Mouse (Mus musculus) gastrocnemius, adult 2 months (tissue): ENCODE data around the gene Ophn1. TPM values are rescaled to one million over a fixed set of nuclear protein-coding genes. Genes with fewer than 3 reads are reported as not detected.

Experiments used
- DNase-seq: peaks from one replicate; pipeline ENCODE4 v3.0.0; 2022
- H3K27ac ChIP-seq: fragments of 200-600 bp; 2 replicates; pipeline ENCODE4 v1.8.1; 2022; ENCODE audit warnings: mild to moderate bottlenecking
- H3K4me3 ChIP-seq: fragments of 200-600 bp; 2 replicates; pipeline ENCODE4 v1.8.1; 2022; ENCODE audit warnings: mild to moderate bottlenecking, moderate library complexity
- CTCF ChIP-seq: fragments of 200-600 bp; IDR thresholded peaks from 2 replicates; pipeline ENCODE4 v1.8.1; 2022; ENCODE audit warnings: antibody characterized with exemption, mild to moderate bottlenecking, moderate library complexity
- intact Hi-C: fragments of 180-260 bp; cut with DNase I; formaldehyde crosslinking; loops from one replicate; pipeline ENCODE4 v1.15.1; 2025
- microRNA-seq: library from miRNA; unstranded; fragments of <30 nt; microRNA quantifications from one replicate; pipeline ENCODE4 v1.2.0, GENCODE M21; 2021
- total RNA-seq, 2 experiments: library from RNA; stranded (reverse); gene quantifications; 2 replicates each; pipeline ENCODE4 v1.2.3; 2021

Gene Ophn1
- total RNA-seq, 2 experiments from 2014 or later: 3.5 to 3.9 TPM

- no peak for TF ChIP-seq CTCF
- DNase-seq: no peak
Observed at GRCm38 (mm10) chrX:98515329-98515728, 375.5 kb downstream of the Ophn1 start.

DNA sequence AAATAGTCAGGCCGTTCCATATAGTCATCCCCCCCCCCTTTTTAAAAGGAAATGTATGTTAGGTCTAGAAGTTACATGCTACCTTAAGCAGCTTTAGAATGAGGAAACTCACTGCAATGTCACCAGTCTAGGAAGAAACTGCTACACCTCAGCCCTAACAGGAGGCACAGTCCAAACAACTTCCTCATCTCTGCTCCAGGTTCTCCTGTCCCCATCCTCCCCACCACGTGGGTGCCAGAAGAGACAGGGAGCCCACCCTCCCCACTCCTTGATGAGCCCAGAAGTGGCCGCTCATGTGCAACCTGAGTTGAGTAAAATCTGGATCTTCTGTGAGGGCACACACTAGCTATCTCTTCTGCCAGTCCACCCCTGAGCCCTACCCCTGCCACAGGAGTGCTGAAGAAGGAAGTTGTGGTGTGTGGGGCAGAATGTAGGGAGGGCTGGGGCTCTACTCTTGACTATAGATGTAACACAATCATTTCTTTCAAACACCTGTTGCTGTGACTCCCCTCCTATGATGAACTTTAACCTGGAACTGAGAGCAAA is 376.4 kb downstream of the Ophn1 start:
- intact Hi-C loops: no loop called here
- DNase-seq: no peak
- Histone ChIP-seq H3K27ac (no peak overlapping the region), H3K4me3 (no peak overlapping the region)
- no peak for TF ChIP-seq CTCF

More at GRCm38 (mm10) chrX:98515329-98515728, 375.5 kb downstream of the Ophn1 start:
- intact Hi-C loops: no loop called here
- Histone ChIP-seq H3K27ac (no peak overlapping the region), H3K4me3 (no peak overlapping the region)

Small RNA genes lying within 50 kb of the gene (microRNA-seq; reads per million reads assigned to microRNA genes)
- not detected for gene Gm27554

Other genes starting within 250 kb of the Ophn1 start
- gene Yipf6, start 45.3 kb upstream of the Ophn1 start, total RNA-seq: 10 to 100 TPM; 11.0 to 11.9 TPM
- 10 to 100 TPM; 11.1 to 18.2 TPM for gene Stard8, start 112.2 kb upstream of the Ophn1 start, total RNA-seq
- 1 to 10 TPM; 5.8 to 9.8 TPM for gene Efnb1, start 245.1 kb upstream of the Ophn1 start, total RNA-seq